Mouse (Mus musculus) kidney, adult 11 months (tissue): ENCODE measurements around the gene Zfp239.

Source experiments
- DNase-seq: peaks from one replicate; pipeline ENCODE4 v3.0.0; 2022

The Zfp239 gene

DNA sequence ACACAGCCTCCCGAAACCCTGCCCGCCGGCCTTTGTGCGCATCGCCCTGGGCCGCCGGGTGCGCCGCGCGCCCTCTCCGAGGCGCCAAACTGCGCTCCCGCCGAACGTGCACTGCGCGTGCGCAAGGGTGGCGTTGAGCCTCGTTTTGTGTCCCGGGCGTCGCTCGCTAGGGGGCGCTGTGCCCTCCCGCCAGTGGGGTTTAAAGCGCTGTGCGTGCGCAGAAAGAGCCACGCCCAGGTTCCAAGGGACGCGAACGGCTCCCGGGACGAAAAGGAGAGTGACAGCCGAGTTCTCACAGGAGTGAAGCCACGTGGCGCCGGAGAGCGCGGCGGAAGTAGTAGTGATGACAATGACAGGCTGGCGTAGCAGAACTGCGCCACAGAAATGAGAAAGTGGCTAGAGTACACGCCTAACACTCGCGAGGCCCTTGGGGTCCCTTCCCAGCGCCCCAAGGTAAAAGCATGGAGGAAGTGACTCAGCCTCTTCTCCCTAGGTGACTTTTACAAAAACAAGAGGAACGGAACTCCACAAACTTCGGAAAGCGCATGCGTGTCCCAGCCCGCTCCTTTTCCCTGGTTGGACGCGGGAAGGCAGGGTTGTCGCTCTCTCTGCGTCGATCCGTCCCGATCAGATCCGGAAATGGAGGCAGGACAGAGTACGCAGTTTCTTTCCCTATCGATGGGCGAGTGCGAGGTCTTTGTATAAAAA, 17.7 kb downstream of the Zfp239 start:
- peak; percentile 98 for DNase-seq

GRCm38 (mm10) chr6:117880394-117880838, 18.5 kb downstream of the Zfp239 start:
- DNase-seq: no peak

DNA sequence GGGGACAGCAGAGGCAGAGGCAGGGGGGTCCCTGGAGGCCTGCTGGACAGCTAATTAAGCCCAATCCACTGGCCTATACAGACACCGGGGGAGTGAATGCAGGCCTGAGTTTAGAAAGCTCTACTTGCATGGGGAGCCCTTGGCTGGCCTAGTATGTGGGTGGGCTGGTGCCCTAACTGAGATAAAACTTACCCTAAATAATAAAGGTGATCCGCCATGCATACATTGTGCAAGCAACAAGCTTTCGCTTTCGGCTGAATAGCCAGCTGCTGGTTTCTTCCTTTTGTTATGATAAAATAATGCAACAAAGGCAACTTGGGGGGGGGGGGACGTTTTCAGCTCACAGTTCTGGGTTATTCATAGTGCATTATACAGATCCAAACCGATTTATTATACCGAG, 19.3 kb downstream of the Zfp239 start:
- DNase-seq: no peak

DNA sequence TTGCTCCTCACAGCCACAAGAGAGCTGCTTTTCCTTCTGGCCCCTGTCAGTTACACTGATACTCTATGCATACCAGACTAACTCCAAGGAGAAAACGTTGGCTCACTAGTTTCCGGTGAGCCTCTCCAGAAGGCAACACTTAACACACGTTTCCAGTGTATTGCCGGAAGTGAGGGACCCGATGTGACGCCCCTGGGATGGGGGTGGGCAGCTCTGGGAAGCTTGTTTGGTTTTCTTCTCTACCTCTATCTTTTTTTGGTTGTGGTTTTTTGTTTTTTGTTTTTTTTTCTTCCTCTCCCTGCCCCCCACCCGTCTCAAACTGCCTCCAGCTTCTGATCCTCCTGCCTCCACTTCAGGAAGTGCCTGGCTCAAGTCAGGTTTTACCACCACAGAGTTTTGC, 20.1 kb downstream of the Zfp239 start:
- DNase-seq: no peak

DNA sequence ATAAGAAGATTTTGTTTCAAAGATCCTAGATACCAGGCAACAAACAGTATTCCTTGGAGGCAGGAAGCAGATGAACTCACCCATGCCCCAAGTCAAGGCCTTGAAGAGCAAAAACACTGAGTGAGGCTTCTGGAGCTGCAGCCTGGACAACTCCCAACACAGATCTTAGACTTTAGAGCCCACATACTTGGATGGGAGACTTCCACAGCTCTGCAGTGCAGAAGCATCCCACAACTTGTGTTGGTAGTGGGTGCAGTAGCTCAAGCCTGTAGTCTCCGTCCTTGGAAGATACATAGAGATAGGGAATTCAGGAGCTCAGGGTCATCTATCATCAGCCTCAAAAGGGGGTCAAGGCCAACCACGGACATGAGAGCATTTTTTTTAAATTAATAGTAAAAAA, 24.0 kb downstream of the Zfp239 start:
- no peak for DNase-seq

- no peak for DNase-seq
These were observed 26.1 kb downstream of the Zfp239 start for GRCm38 (mm10) chr6:117888032-117888431.

- no peak for DNase-seq
These were observed 26.8 kb downstream of the Zfp239 start for GRCm38 (mm10) chr6:117888642-117889096.

DNA sequence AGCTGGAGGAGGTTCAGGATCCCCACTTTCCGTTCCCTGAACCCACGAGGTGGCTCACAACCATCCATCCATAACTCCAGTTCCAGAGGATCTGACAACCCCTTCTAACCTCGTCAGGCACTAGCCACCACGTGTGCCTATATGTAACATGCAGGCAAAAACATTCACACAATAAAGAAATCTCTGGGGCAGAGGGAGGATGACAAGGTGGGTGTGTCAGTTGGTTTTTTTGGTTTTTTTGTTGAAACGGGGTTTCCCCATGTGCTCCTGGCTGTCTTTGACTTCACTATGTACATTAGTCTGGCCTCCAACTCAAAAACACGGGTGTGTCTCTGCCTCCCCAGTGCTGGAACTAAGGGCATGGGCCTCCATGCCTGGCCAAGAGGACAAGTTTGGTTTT, 28.4 kb downstream of the Zfp239 start:
- no peak for DNase-seq

DNA sequence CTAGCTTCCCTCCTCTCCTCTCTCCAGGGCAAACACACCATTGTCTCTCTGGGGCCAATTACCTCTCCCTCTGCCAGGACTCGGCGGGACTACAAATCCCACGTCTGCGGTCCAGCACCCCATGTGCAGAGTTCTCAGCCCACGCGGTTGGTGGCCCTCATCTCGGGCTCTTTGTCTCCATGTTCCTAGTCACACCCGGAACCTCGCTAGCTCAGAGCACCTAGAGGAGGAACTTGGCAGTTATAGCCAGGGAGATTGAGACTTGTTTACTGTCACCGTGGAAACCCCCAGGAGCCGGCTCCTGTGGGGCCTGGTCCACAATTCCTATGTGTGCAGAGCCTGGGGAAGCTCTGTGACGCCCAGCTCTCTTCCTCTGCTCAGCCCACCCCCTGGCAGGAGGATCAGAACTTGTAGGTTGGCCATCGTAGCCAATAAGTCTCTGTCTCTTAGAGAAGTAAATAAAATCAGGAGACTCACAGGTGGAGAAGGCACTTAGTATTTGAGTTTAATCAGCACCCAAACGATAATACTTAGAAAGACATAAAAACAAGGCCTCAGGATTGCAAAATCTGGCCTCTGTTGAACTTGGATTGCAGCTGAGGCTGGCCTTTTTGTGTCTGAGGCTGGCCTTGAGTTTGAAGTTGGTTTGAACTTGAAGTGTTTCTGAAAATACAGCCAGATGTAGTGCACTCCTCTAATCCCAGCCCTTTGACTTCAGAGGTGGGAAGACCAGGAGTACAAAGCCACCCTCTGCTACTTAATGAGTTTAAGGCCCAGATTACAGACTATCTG, 29.7 kb downstream of the Zfp239 start:
- DNase-seq: no peak

- DNase-seq: no peak
These were observed 30.5 kb downstream of the Zfp239 start for GRCm38 (mm10) chr6:117892386-117892785.

GRCm38 (mm10) chr6:117893435-117893834, 31.5 kb downstream of the Zfp239 start:
- no peak for DNase-seq

DNA sequence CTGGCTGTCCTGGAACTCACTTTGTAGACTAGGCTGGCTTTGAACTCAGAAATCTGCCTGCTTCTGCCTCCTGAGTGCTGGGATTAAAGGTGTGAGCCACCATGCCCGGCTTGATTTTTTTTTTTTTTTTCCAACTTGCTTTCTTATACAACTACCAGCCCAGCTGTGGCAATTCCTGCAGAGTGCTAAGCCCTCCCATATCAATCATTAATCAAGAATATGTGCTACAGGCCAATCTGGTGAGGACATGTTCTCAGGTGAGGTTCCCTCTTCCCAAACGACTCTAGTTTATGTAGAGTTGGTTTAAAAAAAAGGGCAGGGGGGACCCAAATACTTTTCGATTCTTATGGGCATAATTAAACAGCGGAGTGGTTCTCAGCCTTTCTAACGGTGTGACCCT, 35.9 kb downstream of the Zfp239 start:
- DNase-seq: peak; percentile 50

- no peak for DNase-seq
These were observed 38.5 kb downstream of the Zfp239 start, which contains the start of gene Hnrnpf for GRCm38 (mm10) chr6:117900126-117901080. Hnrnpf (plus strand) TSS chr6:117900324.

GRCm38 (mm10) chr6:117901510-117902402, 39.9 kb downstream of the Zfp239 start:
- DNase-seq: no peak

DNA sequence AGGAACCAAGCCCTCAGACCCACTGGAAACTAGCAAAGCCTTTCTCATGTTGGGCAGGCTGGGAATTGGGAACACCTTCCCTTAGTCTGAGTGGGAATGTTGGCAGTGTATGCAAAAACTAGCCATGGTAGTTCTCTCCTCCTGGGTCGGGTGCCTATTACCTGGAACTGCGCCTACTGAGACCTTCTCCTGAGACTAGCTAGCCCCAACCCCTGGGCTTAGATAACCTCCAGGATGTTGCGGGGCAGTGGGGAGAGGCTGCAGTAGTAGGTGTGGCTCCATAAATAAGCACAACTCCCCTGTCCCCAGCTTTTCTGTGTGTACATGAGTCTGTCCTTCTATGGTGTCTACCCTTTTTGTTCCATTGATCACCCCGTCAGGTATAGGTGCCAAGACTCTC, 40.7 kb downstream of the Zfp239 start:
- no peak for DNase-seq

GRCm38 (mm10) chr6:117903836-117904235, 41.9 kb downstream of the Zfp239 start:
- DNase-seq: no peak

- DNase-seq: no peak
These were observed 43.5 kb downstream of the Zfp239 start for GRCm38 (mm10) chr6:117905260-117905930.

DNA sequence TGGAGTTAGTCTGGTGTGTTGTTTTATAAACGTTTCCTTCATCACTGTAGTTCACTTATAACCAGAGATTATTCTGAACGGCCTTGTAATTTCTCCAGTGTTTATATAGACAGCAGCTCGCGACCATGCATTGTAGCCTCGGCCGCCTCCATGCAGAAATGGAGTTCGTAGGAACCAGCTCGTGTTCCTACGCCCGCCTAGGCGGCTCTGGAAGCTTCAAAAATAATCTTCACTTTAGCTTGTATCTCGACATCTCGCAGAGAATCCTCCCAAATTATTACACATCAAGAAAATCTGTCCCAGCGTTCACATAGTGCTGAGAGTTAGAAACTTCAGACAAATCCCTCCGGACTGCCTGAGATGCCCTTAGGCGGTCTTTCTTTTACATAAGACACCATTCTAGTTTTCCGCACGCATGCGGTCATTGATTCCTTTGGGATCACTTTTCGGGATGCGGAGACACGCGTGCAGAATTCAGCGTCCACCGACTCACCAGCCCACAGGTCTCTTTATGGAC, 44.2 kb downstream of the Zfp239 start:
- no peak for DNase-seq

- peak; percentile 98 for DNase-seq
These were observed 44.8 kb downstream of the Zfp239 start for GRCm38 (mm10) chr6:117906590-117907271.

- DNase-seq: peak; percentile 85
These were observed 45.5 kb downstream of the Zfp239 start for GRCm38 (mm10) chr6:117907301-117907978.
